Mouse (Mus musculus) bone marrow, adult 2 months (tissue): ENCODE results near the gene Gpr83. TPM values are rescaled to one million over a fixed set of nuclear protein-coding genes. Genes with fewer than 3 reads are reported as not detected.

Experiments used
- H3K27ac ChIP-seq: fragments of 200-500 bp; 2 replicates; pipeline ENCODE4 v1.5.1; 2012; ENCODE audit warnings: low read depth, mild to moderate bottlenecking, control low read depth, inconsistent platforms, low read length; ENCODE audit not compliant: control insufficient read depth, poor library complexity, insufficient read depth
- H3K4me1 ChIP-seq: fragments of 200-500 bp; 2 replicates; pipeline ENCODE4 v1.6.1; 2011; ENCODE audit warnings: low read length; ENCODE audit not compliant: control insufficient read depth, insufficient read depth
- H3K4me3 ChIP-seq: fragments of 200-500 bp; replicated peaks from 2 replicates; pipeline ENCODE3; 2011; ENCODE audit warnings: mild to moderate bottlenecking, low read depth, low read length, control low read depth; ENCODE audit not compliant: control insufficient read depth
- CTCF ChIP-seq: fragments of 200-500 bp; IDR thresholded peaks from 2 replicates; pipeline ENCODE4 v1.5.1; 2011; ENCODE audit warnings: low read length, control low read depth; ENCODE audit not compliant: control insufficient read depth, insufficient read depth
- POLR2A ChIP-seq: fragments of 200-500 bp; IDR thresholded peaks from 2 replicates; pipeline ENCODE4 v1.6.1; 2011; ENCODE audit warnings: low read depth, mild to moderate bottlenecking, control low read depth, low read length, borderline replicate concordance; ENCODE audit not compliant: control insufficient read depth
- WGBS: fragments of 180-500 bp; shearing (Covaris S2); methylation state at CpG from one replicate; pipeline ENCODE4 v1.1.7; 2018; 5-methylcytosine and 5-hydroxymethylcytosine counted together
- polyA plus RNA-seq: library from polyadenylated mRNA; stranded (reverse); fragments of >200 nt; gene quantifications from 2 replicates; pipeline ENCODE4 v1.2.4, GENCODE M21; 2011; ENCODE audit warnings: low replicate concordance; ENCODE audit not compliant: missing spikeins, insufficient read depth, insufficient read length

Gene Gpr83
- polyA plus RNA-seq, 1 experiment = not detected

DNA sequence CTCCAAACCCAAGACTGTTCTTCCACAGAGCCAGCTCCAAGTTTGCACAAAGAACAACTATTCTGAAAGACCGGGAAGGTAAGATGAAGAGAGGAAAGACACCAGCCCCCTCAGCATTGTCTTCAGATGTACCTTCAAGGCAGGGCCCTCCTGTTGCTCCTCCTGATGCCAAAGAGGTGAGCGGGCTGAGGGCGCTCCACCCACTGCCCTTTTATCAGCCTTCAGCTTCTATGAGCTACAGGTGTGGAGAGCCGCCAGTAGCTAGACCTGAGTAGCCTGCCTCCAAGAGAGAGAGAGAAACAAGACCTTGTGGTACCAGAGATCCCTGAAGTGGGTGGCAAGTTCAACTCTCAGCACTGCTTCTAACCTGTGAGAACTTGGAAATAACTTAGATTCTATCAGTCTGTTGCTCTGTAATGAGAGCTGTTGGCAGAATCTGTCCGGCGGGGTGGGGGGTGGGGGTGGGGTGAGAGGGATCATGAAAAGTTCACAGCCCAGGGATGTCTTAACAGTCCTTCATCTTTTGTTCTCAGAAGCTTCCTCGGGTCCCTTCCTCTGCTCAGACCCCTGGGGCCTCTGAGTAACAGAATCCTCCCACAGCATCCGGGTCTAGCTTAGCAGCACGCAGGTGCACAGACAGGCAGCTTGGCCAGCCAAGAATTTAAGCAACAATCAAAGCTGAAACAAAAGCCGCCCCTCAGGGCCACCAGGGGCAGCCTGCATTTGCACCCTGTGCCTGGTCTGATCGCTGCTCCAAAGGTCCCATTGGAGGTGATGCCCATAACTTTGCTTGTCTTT, 43.8 kb downstream of the Gpr83 start, which contains the start of gene Izumo1r:
TSS of gene Izumo1r (minus strand) at position 369 of the 798 bp plus-strand sequence.
- Histone ChIP-seq H3K4me1 (no peaks in the 10 kb centered on the region; the same call in 1 of the 2 replicates), H3K4me3 (no peak within 1 kb of the TSS), H3K27ac (no peak within 1 kb of the TSS)
- TF ChIP-seq CTCF = no peak
- WGBS = 47% methylated on average over 11 of the region's 11 CpGs

DNA sequence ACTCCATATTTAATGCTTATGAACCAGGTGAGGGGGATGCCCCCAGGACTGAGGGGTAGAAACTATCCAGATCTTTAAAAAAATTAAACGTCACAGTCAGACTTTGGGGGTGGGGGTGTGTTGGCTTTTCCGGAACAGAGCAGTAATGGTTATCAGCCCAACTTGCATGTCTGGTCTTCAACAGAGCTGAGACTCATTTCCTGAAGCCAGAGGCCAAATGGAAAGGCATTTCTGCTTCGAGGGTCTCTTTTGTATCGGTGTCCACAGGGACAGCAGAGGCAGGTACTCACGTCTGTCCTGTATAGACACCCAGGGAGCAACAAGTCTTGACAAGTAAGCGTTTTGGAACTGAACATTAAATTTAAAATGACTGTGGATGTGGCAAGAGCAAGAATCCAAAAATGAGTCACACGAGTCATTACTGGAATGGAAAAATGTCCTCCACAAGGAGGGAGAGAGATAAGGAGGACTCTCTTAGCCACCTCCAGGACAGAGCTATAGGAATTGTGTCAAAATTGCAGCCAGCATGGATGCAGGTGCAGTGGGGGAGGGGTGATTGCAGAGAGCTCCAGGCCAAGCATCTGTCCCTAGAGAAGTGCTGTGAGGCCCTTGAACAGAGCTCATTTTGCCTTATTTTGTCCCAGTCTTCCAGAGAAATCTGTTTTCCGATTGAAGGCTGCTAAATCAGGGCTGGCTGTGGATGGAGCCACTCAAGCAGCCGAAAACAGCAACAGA, 44.9 kb downstream of the Gpr83 start:
- Histone ChIP-seq H3K4me3 (no peak overlapping the region), H3K27ac (no peak overlapping the region), H3K4me1 (no peaks in the 10 kb centered on the region; the same call in 1 of the 2 replicates)
- TF ChIP-seq POLR2A (no peak), CTCF (no peak)
- 44% methylated on average over 9 of the region's 9 CpGs for WGBS

DNA sequence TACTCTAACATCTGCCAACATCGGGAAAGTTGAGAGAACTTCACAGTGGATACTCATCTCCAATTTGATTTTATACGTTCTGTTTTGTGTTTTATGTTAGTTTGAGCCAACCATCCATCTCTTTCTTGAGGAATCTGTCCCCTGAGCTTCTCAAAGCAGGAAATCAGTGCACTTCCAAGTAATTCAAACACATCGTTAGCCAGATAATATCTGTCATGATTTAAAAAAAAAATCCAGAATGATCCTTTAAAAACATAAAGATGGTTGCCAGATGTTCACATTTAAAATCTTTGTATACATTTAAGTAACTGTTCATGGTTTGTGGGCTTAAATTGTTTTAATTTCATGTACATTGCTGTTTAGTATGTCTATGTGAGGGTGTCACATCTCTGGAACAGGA, 45.9 kb downstream of the Gpr83 start:
- H3K4me3 ChIP-seq = no peak overlapping the region
- H3K27ac ChIP-seq = no peak overlapping the region
- no peaks in the 10 kb centered on the region; the same call in 1 of the 2 replicates for H3K4me1 ChIP-seq
- WGBS = 80% methylated on average over 3 of the region's 3 CpGs
- TF ChIP-seq CTCF = no peak
- TF ChIP-seq POLR2A = no peak

DNA sequence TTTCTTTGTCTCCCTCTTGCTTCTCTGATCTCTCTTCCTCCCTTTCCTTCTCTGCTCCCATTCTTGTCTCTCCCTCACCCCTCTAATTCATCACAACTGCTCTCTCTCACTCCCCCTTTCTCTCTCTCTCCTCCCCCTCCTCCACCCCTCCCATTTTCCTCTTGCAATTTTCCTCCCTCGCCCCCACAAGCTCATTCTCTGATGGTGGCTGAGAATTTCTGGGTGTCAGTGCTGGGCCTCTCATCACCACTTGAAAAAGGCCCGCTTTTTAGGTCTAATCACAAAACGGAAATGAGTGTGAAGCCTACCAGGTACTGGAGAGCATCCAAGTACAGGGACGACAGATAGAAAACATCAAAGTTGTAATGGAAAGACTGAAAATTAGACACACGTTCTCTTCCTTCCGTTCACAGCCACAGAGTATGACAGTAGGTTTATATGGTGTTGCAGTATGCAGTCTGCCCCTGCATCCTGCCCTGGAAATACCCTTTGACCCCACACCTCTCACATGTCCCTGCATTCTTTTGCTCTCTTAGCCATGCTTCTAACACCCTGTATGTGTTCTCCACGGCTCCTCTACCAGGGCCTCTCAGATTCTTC, 47.9 kb downstream of the Gpr83 start:
- WGBS = 71% methylated on average over 7 of the region's 7 CpGs
- Histone ChIP-seq H3K27ac (no peak overlapping the region), H3K4me3 (no peak overlapping the region), H3K4me1 (no peaks in the 10 kb centered on the region; the same call in 1 of the 2 replicates)
- no peak for TF ChIP-seq CTCF
- TF ChIP-seq POLR2A = no peak

DNA sequence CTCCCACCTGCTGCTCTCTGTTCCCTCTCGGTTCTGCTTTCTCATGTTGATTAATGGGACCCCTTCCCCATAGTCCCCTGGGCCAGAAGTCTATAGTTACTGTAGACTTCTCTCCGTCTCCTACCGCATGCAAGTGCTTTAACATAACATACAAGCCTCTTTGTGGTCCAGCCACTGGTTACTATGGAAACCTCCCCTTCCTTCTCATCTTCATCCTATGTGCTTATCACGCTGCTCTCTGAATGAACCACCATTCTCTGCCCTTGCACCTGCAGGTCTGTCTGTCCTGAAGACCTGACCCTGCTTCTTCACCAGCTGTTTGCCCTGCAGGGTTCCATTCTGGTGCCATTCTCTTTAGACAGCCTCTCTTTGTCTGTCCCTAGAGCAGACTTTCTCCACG, 50.0 kb downstream of the Gpr83 start:
- H3K4me3 ChIP-seq = no peak overlapping the region
- TF ChIP-seq POLR2A = no peak
- no peak for TF ChIP-seq CTCF
- WGBS = 85% methylated on average over 5 of the region's 5 CpGs
- H3K27ac ChIP-seq = no peak overlapping the region
- H3K4me1 ChIP-seq = no peaks in the 10 kb centered on the region; the same call in 1 of the 2 replicates

DNA sequence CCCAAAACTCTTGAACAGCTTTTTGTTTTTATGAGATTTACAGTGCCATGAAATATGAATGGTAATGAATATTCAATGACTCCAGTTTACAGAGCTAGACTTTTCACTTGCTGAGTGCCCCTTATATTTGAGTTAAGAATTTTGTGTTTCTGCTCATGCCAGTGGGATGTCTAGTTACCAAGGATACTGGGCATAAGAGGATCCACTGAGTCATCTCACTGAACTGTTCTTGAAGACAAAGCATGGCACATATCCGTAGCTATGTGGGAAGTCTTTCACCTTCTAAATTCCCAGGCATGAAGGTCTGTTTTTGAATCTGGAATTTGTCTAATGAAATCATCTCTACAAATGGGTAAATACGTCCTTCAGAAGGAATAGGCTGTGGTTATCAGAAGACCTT, 52.0 kb downstream of the Gpr83 start:
- 74% methylated on average over 2 of the region's 2 CpGs for WGBS
- Histone ChIP-seq H3K4me3 (no peak overlapping the region), H3K4me1 (no peaks in the 10 kb centered on the region), H3K27ac (no peak overlapping the region)
- TF ChIP-seq POLR2A = no peak
- TF ChIP-seq CTCF = no peak

DNA sequence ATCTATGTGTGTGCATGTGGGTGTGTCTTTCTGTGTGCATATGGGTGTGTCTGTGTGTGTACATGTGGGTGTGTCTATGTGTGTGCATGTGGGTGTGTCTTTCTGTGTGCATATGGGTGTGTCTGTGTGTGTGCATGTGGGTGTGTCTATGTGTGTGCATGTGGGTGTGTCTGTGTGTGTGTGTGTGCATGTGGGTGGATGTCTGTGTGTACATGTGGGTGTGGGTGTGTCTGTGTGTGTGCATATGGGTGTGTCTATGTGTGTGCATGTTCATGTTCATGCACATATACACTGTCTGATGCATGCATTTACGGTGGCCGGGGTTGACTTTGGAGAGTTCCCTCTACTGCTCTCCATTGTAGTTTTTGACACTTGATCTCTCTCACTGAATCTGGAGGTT, 57.7 kb downstream of the Gpr83 start:
- Histone ChIP-seq H3K27ac (no peak overlapping the region), H3K4me3 (no peak overlapping the region), H3K4me1 (no peaks in the 10 kb centered on the region; the same call in 1 of the 2 replicates)
- TF ChIP-seq POLR2A (no peak), CTCF (no peak)
- 87% methylated on average over 2 of the region's 2 CpGs for WGBS
